Mouse (Mus musculus): ENCODE measurements around the gene Mri1. TPM values are rescaled to one million over a fixed set of nuclear protein-coding genes. Genes with fewer than 3 reads are reported as not detected.

Gene Mri1
- polyA plus RNA-seq, 1 experiment from 2014 or later: 73.7 TPM

DNA sequence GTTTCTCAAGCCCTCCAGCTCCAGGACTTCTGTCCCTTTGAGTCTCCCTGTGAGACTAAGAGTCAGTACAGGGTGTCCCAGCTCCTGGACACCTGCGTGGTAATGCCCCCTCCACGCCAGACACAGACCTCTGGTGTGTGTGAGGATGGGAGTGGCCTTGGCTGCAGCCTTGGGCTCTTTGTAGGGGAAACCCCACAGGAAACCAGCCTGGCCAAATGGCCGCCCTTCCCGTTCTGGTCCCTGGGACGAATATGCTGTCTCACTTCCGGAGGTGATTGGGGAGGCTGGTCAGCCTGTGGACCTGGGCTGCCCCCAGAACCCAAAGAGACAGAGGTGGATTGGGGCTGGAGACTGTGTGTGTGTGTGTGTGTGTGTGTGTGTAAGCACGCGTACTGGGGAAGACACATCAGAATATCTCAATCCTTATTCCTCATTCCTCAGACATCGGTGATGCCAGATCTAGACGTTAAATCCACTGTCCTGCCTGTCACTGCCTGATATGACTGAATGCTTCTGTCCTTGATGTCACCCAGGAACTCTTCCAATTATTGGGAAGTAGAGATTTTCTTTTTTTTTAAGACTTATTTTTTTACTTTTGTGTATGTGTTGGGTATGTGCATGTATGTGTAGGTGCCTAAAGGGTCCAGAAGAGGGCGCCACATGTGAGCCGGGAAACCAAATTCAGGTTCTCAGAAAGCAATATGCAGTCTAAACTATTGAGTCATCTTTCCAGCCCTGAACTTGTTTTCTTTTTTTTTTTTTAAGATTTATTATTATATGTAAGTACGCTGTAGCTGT lies 53.0 kb downstream of the Mri1 start:
- H3K4me2 ChIP-seq (replicated peaks; ENCODE audit: low read depth, low read length): peak overlapping the region; percentile 97
- H3K4me3 ChIP-seq (ENCODE audit: low read depth, low read length): peak overlapping the region; percentile 72
- peak overlapping the region; percentile 58 for H3K9ac ChIP-seq (replicated peaks; ENCODE audit: low read depth, low read length)
- 47% methylated on average over 13 of the region's 13 CpGs for WGBS
- H3K36me3 ChIP-seq (ENCODE audit: control insufficient read depth, insufficient read depth, low read length): peaks cover 23% of the 10 kb centered on the region
- H3K27me3 ChIP-seq (ENCODE audit: control insufficient read depth, insufficient read depth, low read length): no peaks in the 10 kb centered on the region
- H3K9me3 ChIP-seq (ENCODE audit: control insufficient read depth, low read depth, low read length): no peaks in the 10 kb centered on the region
- H3K4me1 ChIP-seq (ENCODE audit: control insufficient read depth, insufficient read depth, low read length): peaks cover 49% of the 10 kb centered on the region
- no peak; the same call in 1 of the 2 replicates for ATAC-seq (ENCODE audit: insufficient number of reproducible peaks, insufficient read depth, low FRiP score, low read depth)
- H3K27ac ChIP-seq (ENCODE audit: low read length): peak overlapping the region; percentile 84

DNA sequence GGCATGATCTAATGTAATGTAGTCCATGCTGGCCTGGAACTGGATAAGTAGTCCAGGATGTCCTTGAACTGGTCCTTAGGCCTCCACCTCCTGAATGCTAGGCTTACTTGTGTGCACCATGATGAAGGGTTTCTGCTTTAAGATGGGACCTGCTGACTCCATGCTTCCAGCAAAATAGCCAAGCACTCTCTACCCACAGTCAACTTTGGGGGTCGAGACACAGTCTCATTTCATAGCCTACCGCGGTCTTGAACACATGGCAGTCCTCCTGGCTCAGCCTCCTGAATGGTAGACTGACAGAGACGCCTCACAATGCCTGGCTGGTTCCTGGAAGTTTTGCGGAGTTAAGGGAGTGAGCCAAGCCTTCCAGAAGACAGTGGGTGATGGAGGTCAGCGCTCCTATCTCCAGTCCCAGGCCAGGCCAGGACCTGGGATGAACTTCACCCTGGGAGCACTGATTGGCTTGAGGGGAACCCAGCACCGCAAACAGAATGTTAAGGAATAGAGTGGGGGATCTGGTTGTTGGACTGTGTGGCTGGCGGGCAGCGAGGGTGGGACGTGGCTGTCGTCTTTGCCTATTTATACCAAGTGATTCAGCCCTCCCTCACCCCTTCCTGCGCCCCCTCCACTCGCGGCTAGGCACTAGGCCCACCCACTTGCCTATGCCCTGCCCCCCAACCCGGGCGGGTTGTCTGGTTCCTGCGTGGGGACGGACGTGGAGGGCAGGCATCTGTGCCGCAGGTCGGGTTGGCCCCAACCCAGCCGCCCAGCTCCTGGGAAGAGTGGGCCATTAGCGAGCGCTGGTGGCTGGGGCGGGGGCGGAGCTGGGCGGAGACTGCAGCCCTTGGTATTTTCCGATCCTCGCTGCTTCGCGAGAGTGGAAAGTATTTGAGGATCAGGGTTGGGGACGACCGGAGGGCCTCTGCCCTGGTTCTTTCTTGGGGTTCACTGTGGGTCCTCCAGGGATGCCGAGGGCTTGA lies 53.9 kb downstream of the Mri1 start:
- Histone ChIP-seq H3K4me2 (replicated peaks; ENCODE audit: low read depth, low read length) (peak overlapping the region; percentile 97), H3K9me3 (ENCODE audit: control insufficient read depth, low read depth, low read length) (no peaks in the 10 kb centered on the region), H3K4me1 (ENCODE audit: control insufficient read depth, insufficient read depth, low read length) (peaks cover 58% of the 10 kb centered on the region), H3K27ac (ENCODE audit: low read length) (peak overlapping the region; percentile 84), H3K36me3 (ENCODE audit: control insufficient read depth, insufficient read depth, low read length) (peaks cover 15% of the 10 kb centered on the region), H3K27me3 (ENCODE audit: control insufficient read depth, insufficient read depth, low read length) (no peaks in the 10 kb centered on the region), H3K4me3 (ENCODE audit: low read depth, low read length) (peak overlapping the region; percentile 72), H3K9ac (replicated peaks; ENCODE audit: low read depth, low read length) (peak overlapping the region; percentile 58)
- 9% methylated on average over 34 of the region's 34 CpGs for WGBS
- peak; percentile 38 for ATAC-seq (ENCODE audit: insufficient number of reproducible peaks, insufficient read depth, low FRiP score, low read depth)

DNA sequence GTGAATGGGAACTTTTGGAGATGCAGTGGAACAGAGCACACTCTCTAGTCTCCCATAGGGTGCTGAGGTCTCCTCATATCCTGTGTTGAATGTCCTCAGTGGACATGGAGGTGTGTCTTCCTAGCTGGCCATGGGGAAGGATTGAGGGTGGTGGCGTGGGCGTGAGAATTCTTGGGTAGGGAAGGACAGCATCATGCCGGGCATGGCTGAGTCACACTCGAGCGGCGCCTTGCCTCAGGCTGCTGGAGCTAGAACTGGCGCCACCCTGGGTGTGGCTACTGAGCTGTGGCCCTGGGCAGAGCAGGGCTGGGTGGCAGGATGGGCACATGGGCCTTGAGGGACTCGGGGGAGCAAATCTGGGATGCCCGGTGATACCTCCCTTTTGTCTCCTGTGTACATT lies 54.7 kb downstream of the Mri1 start:
- Histone ChIP-seq H3K9ac (replicated peaks; ENCODE audit: low read depth, low read length) (peak overlapping the region; percentile 58; the same call in 1 of the 2 replicates), H3K4me3 (ENCODE audit: low read depth, low read length) (peak overlapping the region; percentile 72), H3K9me3 (ENCODE audit: control insufficient read depth, low read depth, low read length) (no peaks in the 10 kb centered on the region), H3K36me3 (ENCODE audit: control insufficient read depth, insufficient read depth, low read length) (peaks cover 15% of the 10 kb centered on the region), H3K4me1 (ENCODE audit: control insufficient read depth, insufficient read depth, low read length) (peaks cover 55% of the 10 kb centered on the region), H3K4me2 (replicated peaks; ENCODE audit: low read depth, low read length) (peak overlapping the region; percentile 97), H3K27me3 (ENCODE audit: control insufficient read depth, insufficient read depth, low read length) (no peaks in the 10 kb centered on the region), H3K27ac (ENCODE audit: low read length) (peak overlapping the region; percentile 84)
- ATAC-seq (ENCODE audit: insufficient number of reproducible peaks, insufficient read depth, low FRiP score, low read depth): no peak
- WGBS: 81% methylated on average over 9 of the region's 9 CpGs

DNA sequence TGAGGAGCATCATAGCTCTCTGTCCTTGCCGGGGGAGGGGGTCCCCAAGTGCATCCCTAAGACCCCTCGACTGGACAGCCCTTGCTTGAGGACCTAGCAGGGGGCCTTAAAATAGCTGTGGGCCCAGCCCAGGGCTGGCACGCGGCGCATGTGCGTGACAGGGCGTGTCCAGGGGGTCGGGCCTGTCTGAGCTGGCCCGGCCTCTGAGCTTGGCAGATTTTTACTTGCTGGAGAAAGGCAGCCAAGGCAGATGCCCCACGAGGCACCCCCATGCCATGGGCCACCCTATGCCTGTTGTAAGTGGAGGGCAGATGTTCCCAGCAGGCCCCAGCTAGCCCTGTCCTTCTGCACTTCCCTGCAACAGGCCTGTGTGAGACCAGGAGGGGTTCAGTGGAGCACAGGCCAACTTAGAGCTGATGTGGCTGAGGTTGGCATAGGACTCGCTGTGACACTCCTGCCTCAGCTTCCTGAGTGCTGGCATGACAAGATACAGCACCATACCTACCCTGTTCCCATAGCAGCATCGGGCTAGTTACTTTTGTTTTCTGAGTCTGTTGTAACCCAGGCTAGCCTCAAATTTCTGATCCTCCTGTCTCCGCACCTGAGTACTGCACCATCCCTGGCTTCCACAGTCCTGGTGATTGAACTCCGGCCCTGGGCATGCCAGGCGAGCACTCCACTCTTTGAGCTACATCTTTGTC lies 55.4 kb downstream of the Mri1 start:
- Histone ChIP-seq H3K9me3 (ENCODE audit: control insufficient read depth, low read depth, low read length) (no peaks in the 10 kb centered on the region), H3K9ac (replicated peaks; ENCODE audit: low read depth, low read length) (peak overlapping the region; percentile 93), H3K27me3 (ENCODE audit: control insufficient read depth, insufficient read depth, low read length) (no peaks in the 10 kb centered on the region), H3K4me2 (replicated peaks; ENCODE audit: low read depth, low read length) (peak overlapping the region; percentile 97), H3K36me3 (ENCODE audit: control insufficient read depth, insufficient read depth, low read length) (peaks cover 12% of the 10 kb centered on the region), H3K4me1 (ENCODE audit: control insufficient read depth, insufficient read depth, low read length) (peaks cover 55% of the 10 kb centered on the region), H3K27ac (ENCODE audit: low read length) (peak overlapping the region; percentile 95), H3K4me3 (ENCODE audit: low read depth, low read length) (peak overlapping the region; percentile 72)
- no peak for ATAC-seq (ENCODE audit: insufficient number of reproducible peaks, insufficient read depth, low FRiP score, low read depth)
- 43% methylated on average over 15 of the region's 15 CpGs for WGBS

DNA sequence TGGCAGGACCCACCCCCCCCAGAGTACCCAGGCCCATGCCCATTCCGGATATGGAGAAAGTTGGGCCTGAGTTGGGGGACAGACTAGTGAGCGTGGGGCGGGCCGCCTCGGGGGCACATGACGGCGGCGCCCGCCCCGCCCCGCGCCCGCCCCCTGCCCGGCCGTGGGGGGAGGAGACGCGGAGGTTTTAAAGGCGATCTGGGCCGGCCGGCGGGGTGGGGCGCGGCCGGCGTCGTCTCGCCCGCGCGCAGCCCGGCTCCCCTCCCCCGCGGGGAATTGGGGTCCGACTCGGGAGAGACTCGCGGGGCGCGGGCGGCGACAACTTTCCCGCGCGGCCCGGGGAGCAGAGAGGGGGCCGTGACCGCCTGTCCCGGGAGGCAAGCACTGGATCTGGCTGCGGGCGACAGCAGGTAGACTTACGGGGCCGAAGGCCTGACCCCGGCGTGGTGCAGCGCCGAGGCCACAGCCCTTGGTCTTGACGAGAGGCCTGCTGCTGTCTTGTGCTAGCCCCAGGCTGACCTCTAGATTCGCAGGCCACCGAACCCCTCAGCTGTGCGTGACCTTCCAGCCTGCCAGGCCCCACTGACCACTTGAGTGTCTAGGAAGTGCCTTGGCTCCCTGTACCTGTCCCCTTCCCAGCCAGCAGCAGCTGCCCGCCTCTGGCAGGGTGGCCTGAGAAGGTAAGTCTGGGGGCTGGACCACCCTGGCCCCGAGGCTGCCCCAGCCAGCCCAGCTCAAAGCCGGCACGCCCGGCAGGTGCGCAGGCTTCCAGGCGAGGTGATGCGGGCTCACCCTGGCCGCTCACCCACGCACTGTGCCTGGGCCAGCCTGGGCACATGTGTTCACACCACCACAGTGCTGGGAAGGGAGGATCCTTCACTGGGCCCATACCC lies 56.2 kb downstream of the Mri1 start:
- WGBS: 4% methylated on average over 44 of the region's 70 CpGs
- H3K4me3 ChIP-seq (ENCODE audit: low read depth, low read length): peak overlapping the region; percentile 72
- H3K27me3 ChIP-seq (ENCODE audit: control insufficient read depth, insufficient read depth, low read length): no peaks in the 10 kb centered on the region
- H3K4me2 ChIP-seq (replicated peaks; ENCODE audit: low read depth, low read length): peak overlapping the region; percentile 97
- peak; percentile 29 for ATAC-seq (ENCODE audit: insufficient number of reproducible peaks, insufficient read depth, low FRiP score, low read depth)
- peaks cover 55% of the 10 kb centered on the region for H3K4me1 ChIP-seq (ENCODE audit: control insufficient read depth, insufficient read depth, low read length)
- H3K27ac ChIP-seq (ENCODE audit: low read length): peak overlapping the region; percentile 95
- no peaks in the 10 kb centered on the region for H3K9me3 ChIP-seq (ENCODE audit: control insufficient read depth, low read depth, low read length)
- H3K9ac ChIP-seq (replicated peaks; ENCODE audit: low read depth, low read length): peak overlapping the region; percentile 93
- H3K36me3 ChIP-seq (ENCODE audit: control insufficient read depth, insufficient read depth, low read length): peaks cover 11% of the 10 kb centered on the region; the same call in 1 of the 2 replicates

DNA sequence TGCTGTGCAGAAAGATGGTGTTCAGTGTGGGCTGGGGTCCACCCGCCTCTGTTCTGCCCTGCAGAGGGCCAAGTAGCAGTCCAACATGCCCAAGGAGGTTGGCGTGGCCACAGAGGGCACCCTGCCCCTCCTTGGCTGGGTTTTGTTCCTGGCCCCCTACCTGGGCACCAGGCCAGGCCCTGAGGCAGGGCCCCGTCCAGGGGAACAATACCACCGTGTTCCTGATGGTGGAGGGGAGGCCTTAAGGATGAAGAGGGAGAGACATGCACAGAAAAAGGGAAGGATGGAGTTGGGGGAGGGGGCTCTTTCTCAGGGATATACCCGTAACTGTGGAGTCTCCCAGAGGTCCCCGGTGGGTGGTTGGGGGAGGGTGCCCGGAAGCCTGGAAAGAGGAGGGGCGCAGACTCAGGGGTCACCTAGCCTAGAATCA lies 57.0 kb downstream of the Mri1 start:
- peak overlapping the region; percentile 72 for H3K4me3 ChIP-seq (ENCODE audit: low read depth, low read length)
- H3K4me1 ChIP-seq (ENCODE audit: control insufficient read depth, insufficient read depth, low read length): peaks cover 55% of the 10 kb centered on the region
- peak overlapping the region; percentile 95 for H3K27ac ChIP-seq (ENCODE audit: low read length)
- H3K9ac ChIP-seq (replicated peaks; ENCODE audit: low read depth, low read length): peak overlapping the region; percentile 93; the same call in 1 of the 2 replicates
- no peak for ATAC-seq (ENCODE audit: insufficient number of reproducible peaks, insufficient read depth, low FRiP score, low read depth)
- H3K4me2 ChIP-seq (replicated peaks; ENCODE audit: low read depth, low read length): peak overlapping the region; percentile 97
- peaks cover 5% of the 10 kb centered on the region; the same call in 1 of the 2 replicates for H3K36me3 ChIP-seq (ENCODE audit: control insufficient read depth, insufficient read depth, low read length)
- H3K27me3 ChIP-seq (ENCODE audit: control insufficient read depth, insufficient read depth, low read length): no peaks in the 10 kb centered on the region
- H3K9me3 ChIP-seq (ENCODE audit: control insufficient read depth, low read depth, low read length): no peaks in the 10 kb centered on the region
- 17% methylated on average over 8 of the region's 8 CpGs for WGBS
